Mouse (Mus musculus): ENCODE measurements at regions not wholly inside any gene's neighbourhood (a gene's known extent, or its start where the extent isn't known, plus 50 kb on each side); places are given as distances from the start of the nearest gene placed in this dataset.

- no peak for TF ChIP-seq CTCF (IDR thresholded peaks at IDR 0.05; ENCODE audit: borderline replicate concordance, insufficient read depth, low read depth, low read length)
- TF ChIP-seq POLR2A (IDR thresholded peaks at IDR 0.05; ENCODE audit: borderline replicate concordance, insufficient read depth, low read length) = no peak
Observed at GRCm38 (mm10) chr2:19753479-19753878, 95.9 kb downstream of the Otud1 start.

Measured in cerebellum, adult 2 months (tissue).